Mouse (Mus musculus) MEL (cell line): Measurements from ENCODE around the gene Gm37240. TPM values are rescaled to one million over a fixed set of nuclear protein-coding genes. Genes with fewer than 3 reads are reported as not detected.

Experiments used
- DNase-seq: peaks from one replicate; pipeline ENCODE4 v3.0.0; 2011; ENCODE audit warnings: low read depth, low spot score
- H3K27ac ChIP-seq: 2 replicates; pipeline ENCODE4 v1.5.1; 2012; ENCODE audit warnings: low read depth, mild to moderate bottlenecking, control low read depth, low read length, moderate library complexity; ENCODE audit not compliant: control insufficient read depth
- H3K27me3 ChIP-seq, 2 experiments: fragments of 150-350 bp in 1 of 2; sonication (generic) in 1 of 2; 2 replicates each; pipeline ENCODE4 v1.6.1; 2012; ENCODE audit warnings: low read length in 2 of 2, mild to moderate bottlenecking in 2 of 2, improper control_type of control experiment in 1 of 2, moderate library complexity in 1 of 2; ENCODE audit not compliant: insufficient read depth in 2 of 2, control insufficient read depth in 1 of 2
- H3K36me3 ChIP-seq, 2 experiments: 2 replicates each; pipeline ENCODE4 v1.6.1; 2012 to 2014; ENCODE audit warnings: low read length in 2 of 2, improper control_type of control experiment in 1 of 2, inconsistent platforms in 1 of 2, mild to moderate bottlenecking in 1 of 2; ENCODE audit not compliant: insufficient read depth in 2 of 2, control insufficient read depth in 1 of 2
- H3K4me1 ChIP-seq, 2 experiments: fragments of 150-350 bp in 1 of 2; sonication (generic) in 1 of 2; 2 replicates each; pipeline ENCODE4 v1.6.1; 2012; ENCODE audit warnings: low read length in 2 of 2, improper control_type of control experiment in 1 of 2, mild to moderate bottlenecking in 1 of 2; ENCODE audit not compliant: insufficient read depth in 2 of 2, control insufficient read depth in 1 of 2
- H3K4me3 ChIP-seq, 2 experiments: fragments of 150-350 bp in 1 of 2; sonication (generic) in 1 of 2; 2 replicates each; pipeline ENCODE4 v1.5.1; 2012; ENCODE audit warnings: low read depth in 2 of 2, low read length in 2 of 2, mild to moderate bottlenecking in 2 of 2, moderate library complexity in 2 of 2, control low read depth in 1 of 2, improper control_type of control experiment in 1 of 2; ENCODE audit not compliant: control insufficient read depth in 1 of 2, insufficient read depth in 1 of 2
- H3K79me2 ChIP-seq: 2 replicates; pipeline ENCODE4 v1.6.1; 2012; ENCODE audit warnings: mild to moderate bottlenecking, low read length, moderate library complexity; ENCODE audit not compliant: control insufficient read depth, poor library complexity, insufficient read depth
- H3K9ac ChIP-seq: 2 replicates; pipeline ENCODE4 v1.6.1; 2012; ENCODE audit warnings: low read depth, mild to moderate bottlenecking, control low read depth, low read length, moderate library complexity; ENCODE audit not compliant: control insufficient read depth, poor library complexity, severe bottlenecking
- H3K9me3 ChIP-seq: fragments of 150-350 bp; sonication (generic); replicated peaks from 2 replicates; pipeline ENCODE4 v1.6.1; 2012; ENCODE audit warnings: mild to moderate bottlenecking, low read length, improper control_type of control experiment, moderate library complexity; ENCODE audit not compliant: insufficient read depth
- CTCF ChIP-seq, 3 experiments: IDR thresholded peaks in 2 of 3; conservative IDR thresholded peaks in 1 of 3; 2 replicates each; pipeline ENCODE4 v1.5.1; 2011 to 2012; ENCODE audit warnings: low read length in 3 of 3, low read depth in 2 of 3, mild to moderate bottlenecking in 2 of 3, improper control_type of control experiment in 1 of 3, inconsistent platforms in 1 of 3, mixed read lengths in 1 of 3, moderate library complexity in 1 of 3; ENCODE audit not compliant: control insufficient read depth in 1 of 3, insufficient read depth in 1 of 3, poor library complexity in 1 of 3, severe bottlenecking in 1 of 3
- ELF1 ChIP-seq: IDR thresholded peaks from 2 replicates; pipeline ENCODE4 v1.6.1; 2014; ENCODE audit warnings: low read depth, mild to moderate bottlenecking, inconsistent platforms, low read length, improper control_type of control experiment, moderate library complexity
- EP300 ChIP-seq, 2 experiments: IDR thresholded peaks; 2 replicates each; pipeline ENCODE4 v1.6.1; 2011; ENCODE audit warnings: improper control_type of control experiment in 2 of 2, low read length in 2 of 2, low read depth in 1 of 2, mild to moderate bottlenecking in 1 of 2
- ETS1 ChIP-seq: IDR thresholded peaks from 2 replicates; pipeline ENCODE4 v1.6.1; 2012; ENCODE audit warnings: low read depth, mild to moderate bottlenecking, inconsistent platforms, low read length, improper control_type of control experiment, moderate library complexity
- HCFC1 ChIP-seq: IDR thresholded peaks from 2 replicates; pipeline ENCODE4 v1.6.1; 2012; ENCODE audit warnings: low read depth, mild to moderate bottlenecking, inconsistent platforms, low read length, improper control_type of control experiment, moderate library complexity
- KAT2A ChIP-seq: conservative IDR thresholded peaks from 2 replicates; pipeline ENCODE4 v1.6.1; 2012; ENCODE audit warnings: low read depth, low read length, improper control_type of control experiment, inconsistent platforms
- MAFK ChIP-seq: IDR thresholded peaks from 2 replicates; pipeline ENCODE4 v1.6.1; 2011; ENCODE audit warnings: low read depth, mild to moderate bottlenecking, low read length, improper control_type of control experiment, borderline replicate concordance
- MEF2A ChIP-seq: IDR thresholded peaks from 2 replicates; pipeline ENCODE4 v1.6.1; 2014; ENCODE audit warnings: low read depth, mild to moderate bottlenecking, inconsistent platforms, low read length, improper control_type of control experiment; ENCODE audit not compliant: poor library complexity, insufficient replicate concordance, severe bottlenecking; ENCODE audit errors: extremely low read depth
- MXI1 ChIP-seq: IDR thresholded peaks from 2 replicates; pipeline ENCODE4 v1.6.1; 2011; ENCODE audit warnings: mild to moderate bottlenecking, low read depth, low read length, improper control_type of control experiment
- NELFE ChIP-seq: IDR thresholded peaks from 2 replicates; pipeline ENCODE4 v1.6.1; 2011; ENCODE audit warnings: low read depth, low read length, improper control_type of control experiment
- NRF1 ChIP-seq: IDR thresholded peaks from 2 replicates; pipeline ENCODE4 v1.6.1; 2014; ENCODE audit warnings: low read depth, mild to moderate bottlenecking, inconsistent platforms, low read length, improper control_type of control experiment, moderate library complexity; ENCODE audit not compliant: poor library complexity, insufficient read depth, severe bottlenecking
- POLR2A ChIP-seq, 2 experiments: IDR thresholded peaks; 2 replicates each; pipeline ENCODE4 v1.6.1; 2011 to 2012; ENCODE audit warnings: low read length in 2 of 2, mild to moderate bottlenecking in 2 of 2, control low read depth in 1 of 2, improper control_type of control experiment in 1 of 2, low read depth in 1 of 2, moderate library complexity in 1 of 2; ENCODE audit not compliant: control insufficient read depth in 1 of 2, insufficient read depth in 1 of 2, poor library complexity in 1 of 2
- POLR2AphosphoS2 ChIP-seq: IDR thresholded peaks from 2 replicates; pipeline ENCODE4 v1.6.1; 2011; ENCODE audit warnings: low read length, improper control_type of control experiment
- RAD21 ChIP-seq: IDR thresholded peaks from 2 replicates; pipeline ENCODE4 v1.6.1; 2011; ENCODE audit warnings: mild to moderate bottlenecking, low read depth, low read length, improper control_type of control experiment
- RCOR1 ChIP-seq: IDR thresholded peaks from 2 replicates; pipeline ENCODE4 v1.6.1; 2012; ENCODE audit warnings: low read depth, mild to moderate bottlenecking, inconsistent platforms, low read length, improper control_type of control experiment
- SIN3A ChIP-seq: IDR thresholded peaks from 2 replicates; pipeline ENCODE4 v1.6.1; 2012; ENCODE audit warnings: low read length, improper control_type of control experiment, inconsistent platforms
- SMC3 ChIP-seq: IDR thresholded peaks from 2 replicates; pipeline ENCODE4 v1.6.1; 2011; ENCODE audit warnings: low read depth, low read length, improper control_type of control experiment
- TBP ChIP-seq: IDR thresholded peaks from 2 replicates; pipeline ENCODE4 v1.8.0; 2011; ENCODE audit warnings: low read depth, low read length, improper control_type of control experiment
- TCF12 ChIP-seq: IDR thresholded peaks from 2 replicates; pipeline ENCODE4 v1.6.1; 2014; ENCODE audit warnings: low read depth, mild to moderate bottlenecking, inconsistent platforms, low read length, improper control_type of control experiment, moderate library complexity
- ZKSCAN1 ChIP-seq: IDR thresholded peaks from 2 replicates; pipeline ENCODE4 v1.6.1; 2012; ENCODE audit warnings: low read depth, mild to moderate bottlenecking, inconsistent platforms, low read length, improper control_type of control experiment, moderate library complexity
- ZMIZ1 ChIP-seq: IDR thresholded peaks from 2 replicates; pipeline ENCODE4 v1.6.1; 2012; ENCODE audit warnings: low read depth, mild to moderate bottlenecking, inconsistent platforms, low read length, improper control_type of control experiment, moderate library complexity
- ZNF384 ChIP-seq: IDR thresholded peaks from 2 replicates; pipeline ENCODE4 v1.6.1; 2012; ENCODE audit warnings: low read depth, mild to moderate bottlenecking, inconsistent platforms, low read length, improper control_type of control experiment
- polyA plus RNA-seq, 2 experiments: library from polyadenylated mRNA; stranded (reverse) in 1 of 2; unstranded in 1 of 2; fragments of >175 nt in 1 of 2; fragments of >200 nt in 1 of 2; gene quantifications; 2 replicates each; pipeline versions ENCODE4 v1.2.1 to v1.2.4; 2012; ENCODE audit warnings: low replicate concordance in 2 of 2, low read depth in 1 of 2; ENCODE audit not compliant: insufficient read length in 2 of 2, insufficient read depth in 1 of 2, missing spikeins in 1 of 2
- total RNA-seq: library from RNA; depleted of rRNA; stranded (reverse); fragments of 300-350 nt; gene quantifications from 2 replicates; pipeline ENCODE4 v1.2.3, GENCODE M21; 2012

The Gm37240 gene
- total and polyA plus RNA-seq, 3 experiments, result 0.04 TPM; not detected in 2

DNA sequence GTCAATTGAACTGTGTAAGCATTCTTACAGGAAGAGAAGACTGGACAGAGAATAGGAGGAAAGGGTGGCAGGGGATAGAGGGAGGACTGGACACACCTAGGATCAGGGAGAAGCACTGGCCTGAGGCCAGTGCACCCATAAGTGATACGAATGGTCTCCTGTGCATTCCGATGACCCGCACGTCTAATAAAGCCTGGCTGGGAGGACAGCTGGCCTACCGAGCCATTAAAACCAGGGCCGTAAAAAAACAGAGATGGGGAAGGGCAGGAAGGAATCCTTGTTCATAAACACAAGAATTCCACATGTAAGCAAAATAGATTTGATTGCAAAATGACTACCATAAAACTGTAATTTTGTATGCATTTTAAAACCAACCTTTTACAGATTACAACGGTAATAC lies 762.9 kb downstream of the Gm37240 start:
- Histone ChIP-seq H3K27me3 (no peaks in the 10 kb centered on the region), H3K9me3 (no peaks in the 10 kb centered on the region), H3K36me3 (no peaks in the 10 kb centered on the region), H3K79me2 (no peaks in the 10 kb centered on the region), H3K27ac (no peak overlapping the region), H3K4me1 (no peaks in the 10 kb centered on the region), H3K4me3 (no peak overlapping the region), H3K9ac (no peak overlapping the region)
- TF ChIP-seq KAT2A (no peak), POLR2A (IDR thresholded peaks at IDR 0.05; ENCODE audit: control insufficient read depth in 1 of 2, insufficient read depth in 1 of 2, low read depth in 1 of 2, low read length in 2 of 2, poor library complexity in 1 of 2) (no peak)
- no peak for DNase-seq

DNA sequence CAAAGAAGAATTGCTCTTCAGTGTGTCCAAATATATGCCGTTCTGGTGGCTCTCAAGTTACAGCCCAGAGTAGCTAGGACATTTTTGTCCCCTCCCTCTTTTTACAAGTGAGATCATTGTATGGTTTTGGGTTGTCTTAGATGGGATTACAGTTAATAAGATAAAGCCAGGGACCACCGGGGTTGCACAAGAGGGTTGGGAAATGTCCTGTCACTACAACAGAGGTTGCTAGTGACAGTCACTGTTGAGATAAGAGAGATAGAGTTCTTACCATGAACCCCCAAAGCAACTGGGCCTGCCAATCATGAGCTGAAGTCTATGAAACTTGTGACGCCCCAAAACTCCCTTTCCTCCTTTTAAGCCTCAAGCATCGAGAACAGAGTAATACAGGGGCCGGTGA lies 769.6 kb downstream of the Gm37240 start:
- TF ChIP-seq NRF1 (no peak), POLR2AphosphoS2 (no peak), RAD21 (no peak), ZNF384 (no peak), TCF12 (no peak)
- H3K9ac ChIP-seq, result no peak overlapping the region
- no peaks in the 10 kb centered on the region for H3K4me1 ChIP-seq
- no peaks in the 10 kb centered on the region for H3K27me3 ChIP-seq
- DNase-seq, result no peak
- no peaks in the 10 kb centered on the region for H3K36me3 ChIP-seq
- no peaks in the 10 kb centered on the region for H3K79me2 ChIP-seq
- H3K27ac ChIP-seq, result no peak overlapping the region
- no peak overlapping the region for H3K4me3 ChIP-seq
- H3K9me3 ChIP-seq, result no peaks in the 10 kb centered on the region

- Histone ChIP-seq H3K36me3 (no peaks in the 10 kb centered on the region), H3K9ac (no peak overlapping the region), H3K79me2 (no peaks in the 10 kb centered on the region), H3K4me3 (no peak overlapping the region), H3K4me1 (no peaks in the 10 kb centered on the region), H3K9me3 (no peaks in the 10 kb centered on the region), H3K27ac (no peak overlapping the region), H3K27me3 (no peaks in the 10 kb centered on the region)
- no peak for TF ChIP-seq MXI1
- no peak for TF ChIP-seq SIN3A
- no peak for TF ChIP-seq ZKSCAN1
- no peak for TF ChIP-seq ELF1
- no peak for TF ChIP-seq MEF2A
- TF ChIP-seq SMC3, result no peak
- no peak for TF ChIP-seq EP300 (IDR thresholded peaks at IDR 0.05; ENCODE audit: low read depth in 1 of 2, low read length in 2 of 2)
- no peak for TF ChIP-seq ETS1
- TF ChIP-seq MAFK, result no peak
- no peak for TF ChIP-seq CTCF (IDR thresholded peaks at IDR 0.05 in 2 of 3, conservative IDR thresholded peaks at IDR 0.05 in 1 of 3; ENCODE audit: control insufficient read depth in 1 of 3, insufficient read depth in 1 of 3, low read depth in 2 of 3, low read length in 3 of 3, poor library complexity in 1 of 3, severe bottlenecking in 1 of 3)
- no peak for TF ChIP-seq TBP
- no peak for TF ChIP-seq HCFC1
- no peak for TF ChIP-seq ZMIZ1
- no peak for TF ChIP-seq RCOR1
- no peak for TF ChIP-seq NELFE
- no peak for TF ChIP-seq ZNF384
- DNase-seq, result no peak
Measured at GRCm38 (mm10) chr3:85117014-85117413, 770.3 kb downstream of the Gm37240 start.
